Mouse (Mus musculus) midbrain, embryonic 14.5 days (tissue): Measurements from ENCODE around the gene Hmcn1. TPM values are rescaled to one million over a fixed set of nuclear protein-coding genes. Genes with fewer than 3 reads are reported as not detected.
A peak's percentile ranks its signal among the peaks of the same experiment; 100 is the strongest.

Experiments
- ATAC-seq: fragments of 200-750 bp; cut with Nextera tagmentation; 2 replicates; pipeline ENCODE4 v1.8.0; 2017; ENCODE audit warnings: moderate number of reproducible peaks, moderate library complexity; ENCODE audit not compliant: low FRiP score, low TSS enrichment
- DNase-seq: peaks from one replicate; pipeline ENCODE4 v3.0.0-alpha.2; 2015
- H3K27ac ChIP-seq: fragments of 300-500 bp; sonication (generic); replicated peaks from 2 replicates; pipeline ENCODE4 v1.5.1; 2014; ENCODE audit warnings: mild to moderate bottlenecking, low read depth, low read length, moderate library complexity
- H3K27me3 ChIP-seq: fragments of 300-500 bp; sonication (generic); 2 replicates; pipeline ENCODE4 v1.6.1; 2014; ENCODE audit warnings: low read length, control low read depth, mixed read lengths; ENCODE audit not compliant: control insufficient read depth, insufficient read depth
- H3K36me3 ChIP-seq: fragments of 300-500 bp; sonication (generic); 2 replicates; pipeline ENCODE4 v1.6.1; 2014; ENCODE audit warnings: low read length, control low read depth; ENCODE audit not compliant: control insufficient read depth, insufficient read depth
- H3K4me1 ChIP-seq: fragments of 300-500 bp; sonication (generic); 2 replicates; pipeline ENCODE4 v1.6.1; 2014; ENCODE audit warnings: mild to moderate bottlenecking, antibody characterized with exemption, low read length, control low read depth; ENCODE audit not compliant: control insufficient read depth, insufficient read depth
- H3K4me2 ChIP-seq: fragments of 300-500 bp; sonication (generic); 2 replicates; pipeline ENCODE4 v1.6.1; 2014; ENCODE audit warnings: mild to moderate bottlenecking, low read length, moderate library complexity
- H3K4me3 ChIP-seq: fragments of 300-500 bp; sonication (generic); replicated peaks from 2 replicates; pipeline ENCODE4 v1.5.1; 2014; ENCODE audit warnings: low read depth, low read length
- H3K9ac ChIP-seq: fragments of 300-500 bp; sonication (generic); replicated peaks from 2 replicates; pipeline ENCODE4 v1.6.1; 2014; ENCODE audit warnings: mild to moderate bottlenecking, low read length, moderate library complexity
- H3K9me3 ChIP-seq: fragments of 300-500 bp; sonication (generic); 2 replicates; pipeline ENCODE4 v1.6.1; 2016; ENCODE audit warnings: low read length, control low read depth, mixed read lengths; ENCODE audit not compliant: control insufficient read depth
- WGBS: fragments of 180-500 bp; shearing (Covaris S2); extraction: QIAGEN DNeasy Blood & Tissue Kit; methylation state at CpG from one replicate; pipeline ENCODE4 v1.1.7; 2014; 5-methylcytosine and 5-hydroxymethylcytosine counted together
- polyA plus RNA-seq: library from polyadenylated mRNA; unstranded; fragments of >200 nt; fragmentation: Nextera tagmentation; extraction: Ambion mirVana; gene quantifications from 2 replicates; pipeline ENCODE4 v1.2.1, GENCODE M21; 2014

Gene Hmcn1
- polyA plus RNA-seq, 1 experiment from 2014 or later, result 1.5 TPM

- ATAC-seq (no peak), DNase-seq (no peak)
- Histone ChIP-seq H3K4me3 (no peak overlapping the region), H3K9me3 (no peaks in the 10 kb centered on the region), H3K9ac (no peak overlapping the region), H3K27me3 (no peaks in the 10 kb centered on the region), H3K4me2 (no peak overlapping the region), H3K36me3 (no peaks in the 10 kb centered on the region), H3K27ac (no peak overlapping the region), H3K4me1 (no peaks in the 10 kb centered on the region)
- WGBS, result 90% methylated on average over 5 of the region's 5 CpGs
Observed at GRCm38 (mm10) chr1:150827169-150827568, 166.1 kb downstream of the Hmcn1 start.

GRCm38 (mm10) chr1:150824334-150825005 is 168.8 kb downstream of the Hmcn1 start:
- no peaks in the 10 kb centered on the region for H3K36me3 ChIP-seq
- no peaks in the 10 kb centered on the region for H3K27me3 ChIP-seq
- no peak overlapping the region for H3K27ac ChIP-seq
- no peaks in the 10 kb centered on the region for H3K4me1 ChIP-seq
- H3K4me2 ChIP-seq, result no peak overlapping the region
- H3K4me3 ChIP-seq, result no peak overlapping the region
- no peak overlapping the region for H3K9ac ChIP-seq
- no peak for ATAC-seq
- DNase-seq, result no peak
- 79% methylated on average over 5 of the region's 5 CpGs for WGBS
- H3K9me3 ChIP-seq, result no peaks in the 10 kb centered on the region

- ATAC-seq (no peak), DNase-seq (no peak)
- 90% methylated on average over 11 of the region's 11 CpGs for WGBS
Observed at GRCm38 (mm10) chr1:150816035-150816807, 177.0 kb downstream of the Hmcn1 start.

GRCm38 (mm10) chr1:150814917-150815316 is 178.3 kb downstream of the Hmcn1 start:
- Histone ChIP-seq H3K36me3 (no peaks in the 10 kb centered on the region), H3K27ac (no peak overlapping the region), H3K9ac (no peak overlapping the region), H3K4me1 (no peaks in the 10 kb centered on the region), H3K4me3 (no peak overlapping the region), H3K4me2 (no peak overlapping the region), H3K9me3 (no peaks in the 10 kb centered on the region), H3K27me3 (no peaks in the 10 kb centered on the region)
- WGBS, result 82% methylated on average over 4 of the region's 4 CpGs
- DNase-seq (no peak), ATAC-seq (no peak)

More at GRCm38 (mm10) chr1:150816035-150816807, 177.0 kb downstream of the Hmcn1 start:
- Histone ChIP-seq H3K36me3 (no peaks in the 10 kb centered on the region), H3K27ac (no peak overlapping the region), H3K27me3 (no peaks in the 10 kb centered on the region), H3K9ac (no peak overlapping the region), H3K4me2 (no peak overlapping the region), H3K9me3 (no peaks in the 10 kb centered on the region), H3K4me1 (no peaks in the 10 kb centered on the region), H3K4me3 (no peak overlapping the region)

GRCm38 (mm10) chr1:150813381-150813780 is 179.9 kb downstream of the Hmcn1 start:
- H3K27ac ChIP-seq, result no peak overlapping the region
- H3K9me3 ChIP-seq, result no peaks in the 10 kb centered on the region
- ATAC-seq (no peak), DNase-seq (no peak)
- no peaks in the 10 kb centered on the region for H3K27me3 ChIP-seq
- H3K36me3 ChIP-seq, result no peaks in the 10 kb centered on the region
- no peaks in the 10 kb centered on the region for H3K4me1 ChIP-seq
- H3K4me2 ChIP-seq, result no peak overlapping the region
- no peak overlapping the region for H3K4me3 ChIP-seq
- H3K9ac ChIP-seq, result no peak overlapping the region

GRCm38 (mm10) chr1:150806864-150807263 is 186.4 kb downstream of the Hmcn1 start:
- Histone ChIP-seq H3K4me1 (no peaks in the 10 kb centered on the region), H3K9ac (no peak overlapping the region), H3K4me2 (no peak overlapping the region), H3K36me3 (no peaks in the 10 kb centered on the region), H3K9me3 (no peaks in the 10 kb centered on the region), H3K27ac (no peak overlapping the region), H3K27me3 (no peaks in the 10 kb centered on the region), H3K4me3 (no peak overlapping the region)
- ATAC-seq (peak; percentile 12; the same call in 1 of the 2 replicates), DNase-seq (peak; percentile 56)
- WGBS, result 20% methylated on average over 3 of the region's 3 CpGs

- 95% methylated on average over 2 of the region's 2 CpGs for WGBS
- H3K4me3 ChIP-seq, result no peak overlapping the region
- H3K4me1 ChIP-seq, result no peaks in the 10 kb centered on the region
- DNase-seq, result no peak
- no peaks in the 10 kb centered on the region for H3K27me3 ChIP-seq
- H3K9me3 ChIP-seq, result no peaks in the 10 kb centered on the region
- H3K36me3 ChIP-seq, result no peaks in the 10 kb centered on the region
- no peak overlapping the region for H3K27ac ChIP-seq
- no peak overlapping the region for H3K9ac ChIP-seq
- no peak overlapping the region for H3K4me2 ChIP-seq
- no peak for ATAC-seq
Observed at GRCm38 (mm10) chr1:150805466-150805865, 187.8 kb downstream of the Hmcn1 start.

GRCm38 (mm10) chr1:150804235-150805099 is 188.8 kb downstream of the Hmcn1 start:
- no peak overlapping the region for H3K9ac ChIP-seq
- DNase-seq, result peak; percentile 16
- H3K27me3 ChIP-seq, result no peaks in the 10 kb centered on the region
- H3K27ac ChIP-seq, result no peak overlapping the region
- H3K4me3 ChIP-seq, result no peak overlapping the region
- ATAC-seq, result no peak
- H3K36me3 ChIP-seq, result no peaks in the 10 kb centered on the region
- no peaks in the 10 kb centered on the region for H3K9me3 ChIP-seq
- 57% methylated on average over 9 of the region's 9 CpGs for WGBS
- no peak overlapping the region for H3K4me2 ChIP-seq
- H3K4me1 ChIP-seq, result no peaks in the 10 kb centered on the region
